Mouse (Mus musculus): ENCODE data around the gene Spin4. TPM values are rescaled to one million over a fixed set of nuclear protein-coding genes. Genes with fewer than 3 reads are reported as not detected.

Spin4 gene
- 4.3 and 5.6 TPM in 2 replicates for polyA plus RNA-seq (2015; fragmentation: Nextera tagmentation; extraction: Ambion mirVana)

DNA sequence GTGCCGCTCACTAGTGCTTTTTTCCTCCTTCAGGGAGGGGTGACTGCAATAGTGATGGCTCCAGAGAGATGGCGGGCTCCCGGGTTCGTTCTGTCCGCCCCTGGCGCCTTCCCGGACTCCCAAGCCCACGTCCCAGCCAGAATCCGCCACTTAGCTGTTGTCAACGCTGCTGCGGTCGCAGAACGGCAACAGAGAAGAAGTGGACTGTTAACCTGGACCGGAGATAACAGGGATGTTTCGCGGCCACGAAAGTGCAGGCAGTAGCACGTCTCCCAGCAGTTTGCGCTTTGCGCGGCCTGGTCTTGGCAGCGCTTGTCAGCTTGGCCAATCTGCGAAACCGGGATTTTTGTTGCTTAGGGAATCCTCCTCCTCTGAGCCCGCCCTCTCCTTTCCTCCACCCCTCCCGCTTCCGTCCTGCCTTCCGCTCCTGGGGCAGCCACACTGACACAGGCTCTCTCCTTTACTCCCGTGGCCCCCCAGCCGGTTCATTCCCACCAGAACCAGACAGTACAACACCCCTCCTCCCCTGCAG, at the start of gene Spin4:
Gene Spin4 (minus strand): TSS at position 322 of the 532 bp plus-strand sequence.
- WGBS, result 19% methylated on average over 30 of the region's 30 CpGs

DNA sequence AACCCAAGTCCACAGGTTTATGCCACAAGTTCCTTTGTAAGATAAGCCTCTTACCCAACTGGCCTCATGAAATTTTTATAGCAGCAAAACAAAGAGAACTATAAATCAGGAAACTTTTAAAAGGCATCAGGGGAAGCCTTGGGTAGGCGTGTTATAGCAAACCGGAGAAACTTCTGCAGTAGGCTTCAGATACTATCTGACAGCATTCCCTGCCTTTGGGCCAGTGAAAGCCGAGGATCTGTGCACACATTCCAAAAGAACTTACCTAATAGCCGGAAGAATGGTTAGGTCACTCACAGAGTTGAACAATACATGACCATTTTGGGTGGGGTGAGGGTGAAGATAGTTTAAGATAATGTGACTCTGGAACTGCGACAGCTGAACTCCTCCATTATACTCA, 1.4 kb upstream of the Spin4 start:
- Histone ChIP-seq H3K27me3 (replicated peaks; ENCODE audit: control insufficient read depth, insufficient read depth, low read length) (no peaks in the 10 kb centered on the region), H3K4me1 (replicated peaks; ENCODE audit: control insufficient read depth, insufficient read depth, low read length) (0 out of 2 replicates have a peak, but pooled peaks cover 2% of the 10 kb centered on the region), H3K9ac (replicated peaks; ENCODE audit: low read depth, low read length) (no peak overlapping the region), H3K9me3 (ENCODE audit: control insufficient read depth, low read length) (no peaks in the 10 kb centered on the region), H3K27ac (ENCODE audit: low read length) (no peak overlapping the region), H3K4me2 (ENCODE audit: low read length) (no peak overlapping the region), H3K36me3 (ENCODE audit: control insufficient read depth, insufficient read depth) (no peaks in the 10 kb centered on the region), H3K4me3 (replicated peaks; ENCODE audit: low read length) (no peak overlapping the region)
- ATAC-seq, result no peak
- WGBS, result 66% methylated on average over 5 of the region's 5 CpGs

More for the DNA sequence above, at the start of gene Spin4:
- Histone ChIP-seq H3K36me3 (ENCODE audit: control insufficient read depth, insufficient read depth) (no peaks in the 10 kb centered on the region), H3K4me2 (ENCODE audit: low read length) (peak within 1 kb of the TSS; percentile 59), H3K27me3 (replicated peaks; ENCODE audit: control insufficient read depth, insufficient read depth, low read length) (no peaks in the 10 kb centered on the region), H3K4me1 (replicated peaks; ENCODE audit: control insufficient read depth, insufficient read depth, low read length) (0 out of 2 replicates have a peak, but pooled peaks cover 2% of the 10 kb centered on the region), H3K9ac (replicated peaks; ENCODE audit: low read depth, low read length) (peak within 1 kb of the TSS; percentile 55), H3K4me3 (replicated peaks; ENCODE audit: low read length) (peak within 1 kb of the TSS; percentile 48), H3K27ac (ENCODE audit: low read length) (peak within 1 kb of the TSS; percentile 79), H3K9me3 (ENCODE audit: control insufficient read depth, low read length) (no peaks in the 10 kb centered on the region)
- peak; percentile 95 for ATAC-seq

DNA sequence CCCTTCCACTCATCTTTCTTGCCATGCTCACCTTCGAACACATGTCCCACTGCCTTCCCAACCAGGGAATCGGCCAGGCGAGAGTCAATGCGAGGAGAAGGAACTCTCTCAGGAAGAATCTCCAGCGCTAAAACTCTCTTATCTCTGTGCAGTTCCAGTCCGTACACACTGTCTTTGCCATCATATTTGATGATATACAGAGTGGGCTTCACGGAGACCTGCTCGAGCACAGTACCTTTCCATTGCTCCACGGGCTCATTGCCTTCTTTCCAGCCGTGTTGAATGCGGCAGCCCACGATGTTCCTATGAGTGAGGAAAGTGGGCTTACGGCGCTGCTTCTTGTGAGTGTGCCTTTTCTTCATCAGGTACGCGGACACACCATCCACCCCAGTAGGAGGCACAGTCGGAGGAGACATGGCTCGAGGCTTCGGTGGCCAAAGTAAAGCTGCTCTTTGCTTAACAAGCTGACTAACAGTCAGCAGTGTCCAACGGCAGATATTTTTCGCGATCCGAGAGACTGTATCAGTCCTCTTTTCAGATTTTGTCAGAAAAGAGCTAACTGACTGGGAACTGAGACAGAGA, 612 bp downstream of the Spin4 start:
- Histone ChIP-seq H3K27ac (ENCODE audit: low read length) (peak overlapping the region; percentile 79), H3K4me2 (ENCODE audit: low read length) (peak overlapping the region; percentile 59), H3K9me3 (ENCODE audit: control insufficient read depth, low read length) (no peaks in the 10 kb centered on the region), H3K9ac (replicated peaks; ENCODE audit: low read depth, low read length) (peak overlapping the region; percentile 55), H3K36me3 (ENCODE audit: control insufficient read depth, insufficient read depth) (no peaks in the 10 kb centered on the region), H3K27me3 (replicated peaks; ENCODE audit: control insufficient read depth, insufficient read depth, low read length) (no peaks in the 10 kb centered on the region), H3K4me1 (replicated peaks; ENCODE audit: control insufficient read depth, insufficient read depth, low read length) (0 out of 2 replicates have a peak, but pooled peaks cover 2% of the 10 kb centered on the region), H3K4me3 (replicated peaks; ENCODE audit: low read length) (peak overlapping the region; percentile 48)
- 21% methylated on average over 23 of the region's 23 CpGs for WGBS
- ATAC-seq, result peak; percentile 55

DNA sequence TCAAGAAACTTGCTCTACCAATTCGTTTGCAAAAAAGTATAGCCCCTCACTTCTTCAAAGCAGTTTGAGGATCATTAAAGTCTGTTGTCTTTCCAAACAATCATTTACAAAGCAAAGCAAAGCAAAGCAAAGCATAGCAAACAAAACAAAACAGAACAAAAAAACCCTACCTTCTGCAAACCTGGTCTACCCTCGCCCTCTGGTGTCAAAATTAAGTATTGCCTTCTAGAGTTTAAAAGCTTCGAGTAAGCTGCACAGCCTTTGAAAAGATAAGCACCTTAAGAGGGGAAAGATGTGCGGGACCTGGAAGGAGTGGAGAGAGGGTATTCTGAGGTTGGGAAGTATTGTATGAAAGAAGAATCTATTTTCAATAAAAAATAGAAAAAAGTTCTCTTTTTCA, 14.4 kb downstream of the Spin4 start:
- 14% methylated on average over 4 of the region's 4 CpGs for WGBS
- ATAC-seq, result no peak
- Histone ChIP-seq H3K27ac (ENCODE audit: low read length) (no peak overlapping the region), H3K9me3 (ENCODE audit: control insufficient read depth, low read length) (no peaks in the 10 kb centered on the region), H3K4me1 (replicated peaks; ENCODE audit: control insufficient read depth, insufficient read depth, low read length) (no peaks in the 10 kb centered on the region), H3K36me3 (ENCODE audit: control insufficient read depth, insufficient read depth) (no peaks in the 10 kb centered on the region), H3K4me3 (replicated peaks; ENCODE audit: low read length) (no peak overlapping the region), H3K9ac (replicated peaks; ENCODE audit: low read depth, low read length) (no peak overlapping the region), H3K4me2 (ENCODE audit: low read length) (no peak overlapping the region), H3K27me3 (replicated peaks; ENCODE audit: control insufficient read depth, insufficient read depth, low read length) (no peaks in the 10 kb centered on the region)

DNA sequence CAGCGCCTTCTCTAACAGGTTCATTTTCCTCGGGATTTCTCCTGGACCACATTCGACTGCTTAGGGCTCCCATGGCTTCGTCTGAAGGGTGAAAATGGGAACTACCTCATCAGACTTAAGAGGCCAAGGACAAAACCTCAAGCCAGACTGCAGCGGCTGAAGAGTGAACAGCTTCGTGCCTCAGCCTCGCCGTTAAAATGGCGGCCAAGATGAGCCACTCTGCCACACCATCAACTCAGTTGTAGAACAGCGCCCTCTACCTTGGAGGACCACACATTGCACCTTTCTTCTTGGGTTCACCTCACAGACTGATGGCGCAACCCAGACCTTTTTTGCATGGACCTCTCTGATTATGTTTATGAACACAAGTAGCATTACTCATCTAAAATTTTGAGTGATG, 27.6 kb downstream of the Spin4 start:
- Histone ChIP-seq H3K9ac (replicated peaks; ENCODE audit: low read depth, low read length) (no peak overlapping the region), H3K27me3 (replicated peaks; ENCODE audit: control insufficient read depth, insufficient read depth, low read length) (no peaks in the 10 kb centered on the region), H3K27ac (ENCODE audit: low read length) (no peak overlapping the region), H3K36me3 (ENCODE audit: control insufficient read depth, insufficient read depth) (no peaks in the 10 kb centered on the region), H3K4me1 (replicated peaks; ENCODE audit: control insufficient read depth, insufficient read depth, low read length) (no peaks in the 10 kb centered on the region), H3K4me3 (replicated peaks; ENCODE audit: low read length) (no peak overlapping the region), H3K9me3 (ENCODE audit: control insufficient read depth, low read length) (no peaks in the 10 kb centered on the region), H3K4me2 (ENCODE audit: low read length) (no peak overlapping the region)
- 96% methylated on average over 11 of the region's 11 CpGs for WGBS
- ATAC-seq, result no peak

DNA sequence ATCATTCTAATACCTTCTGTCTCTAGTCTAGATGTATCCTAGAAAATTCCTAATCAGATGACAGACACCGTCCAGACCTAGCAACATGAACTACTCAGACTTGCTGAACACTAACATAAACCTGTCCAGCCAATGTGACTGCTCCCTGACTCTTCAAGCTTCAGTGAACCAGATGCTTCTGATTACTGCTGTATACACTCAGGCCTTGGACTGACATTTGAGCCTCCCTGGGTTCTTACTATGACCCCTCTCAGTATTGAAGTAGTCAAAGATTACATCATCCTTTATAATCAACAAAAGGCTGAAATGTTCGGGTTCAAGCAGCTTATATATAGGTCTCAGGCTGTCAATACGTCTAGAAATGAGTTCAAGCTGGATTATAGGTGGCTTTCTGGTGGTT, 32.4 kb downstream of the Spin4 start:
- 33% methylated on average over 3 of the region's 3 CpGs for WGBS
- H3K4me1 ChIP-seq (replicated peaks; ENCODE audit: control insufficient read depth, insufficient read depth, low read length), result no peaks in the 10 kb centered on the region

DNA sequence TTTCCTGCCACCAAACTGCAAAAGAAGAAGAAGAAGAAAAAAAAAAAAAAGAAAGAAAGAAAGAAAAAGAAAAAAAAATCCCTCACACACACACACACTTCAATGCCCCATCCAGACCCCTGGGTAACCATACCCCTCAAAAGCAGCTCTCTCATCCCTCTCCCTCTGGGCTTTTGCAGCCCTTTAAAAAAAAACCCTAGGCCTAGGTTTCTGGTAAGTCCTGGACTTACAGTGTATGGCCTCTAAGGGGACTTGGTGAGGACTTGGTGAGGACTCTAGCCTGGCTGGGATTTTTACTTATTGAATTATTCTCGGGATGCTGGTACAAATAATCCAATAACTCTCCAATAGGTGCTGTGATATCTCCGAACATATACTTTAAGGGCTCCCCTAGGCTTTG, 35.6 kb downstream of the Spin4 start:
- peak overlapping the region; percentile 60 for H3K4me2 ChIP-seq (ENCODE audit: low read length)
- WGBS, result 82% methylated on average over 2 of the region's 2 CpGs
- H3K27me3 ChIP-seq (replicated peaks; ENCODE audit: control insufficient read depth, insufficient read depth, low read length), result no peaks in the 10 kb centered on the region; the same call in 1 of the 2 replicates
- peak overlapping the region; percentile 43 for H3K4me3 ChIP-seq (replicated peaks; ENCODE audit: low read length)
- no peak overlapping the region for H3K27ac ChIP-seq (ENCODE audit: low read length)
- H3K4me1 ChIP-seq (replicated peaks; ENCODE audit: control insufficient read depth, insufficient read depth, low read length), result no peaks in the 10 kb centered on the region
- peak overlapping the region; percentile 64 for H3K9ac ChIP-seq (replicated peaks; ENCODE audit: low read depth, low read length)
- H3K36me3 ChIP-seq (ENCODE audit: control insufficient read depth, insufficient read depth), result no peaks in the 10 kb centered on the region
- ATAC-seq, result 0 out of 2 replicates have a peak, but pooled peaks have one; percentile 20
- H3K9me3 ChIP-seq (ENCODE audit: control insufficient read depth, low read length), result no peaks in the 10 kb centered on the region

More for the DNA sequence above, 32.4 kb downstream of the Spin4 start:
- Histone ChIP-seq H3K4me2 (ENCODE audit: low read length) (no peak overlapping the region), H3K36me3 (ENCODE audit: control insufficient read depth, insufficient read depth) (no peaks in the 10 kb centered on the region), H3K9ac (replicated peaks; ENCODE audit: low read depth, low read length) (no peak overlapping the region), H3K27me3 (replicated peaks; ENCODE audit: control insufficient read depth, insufficient read depth, low read length) (no peaks in the 10 kb centered on the region; the same call in 1 of the 2 replicates), H3K27ac (ENCODE audit: low read length) (no peak overlapping the region), H3K9me3 (ENCODE audit: control insufficient read depth, low read length) (no peaks in the 10 kb centered on the region), H3K4me3 (replicated peaks; ENCODE audit: low read length) (no peak overlapping the region)
- no peak for ATAC-seq

DNA sequence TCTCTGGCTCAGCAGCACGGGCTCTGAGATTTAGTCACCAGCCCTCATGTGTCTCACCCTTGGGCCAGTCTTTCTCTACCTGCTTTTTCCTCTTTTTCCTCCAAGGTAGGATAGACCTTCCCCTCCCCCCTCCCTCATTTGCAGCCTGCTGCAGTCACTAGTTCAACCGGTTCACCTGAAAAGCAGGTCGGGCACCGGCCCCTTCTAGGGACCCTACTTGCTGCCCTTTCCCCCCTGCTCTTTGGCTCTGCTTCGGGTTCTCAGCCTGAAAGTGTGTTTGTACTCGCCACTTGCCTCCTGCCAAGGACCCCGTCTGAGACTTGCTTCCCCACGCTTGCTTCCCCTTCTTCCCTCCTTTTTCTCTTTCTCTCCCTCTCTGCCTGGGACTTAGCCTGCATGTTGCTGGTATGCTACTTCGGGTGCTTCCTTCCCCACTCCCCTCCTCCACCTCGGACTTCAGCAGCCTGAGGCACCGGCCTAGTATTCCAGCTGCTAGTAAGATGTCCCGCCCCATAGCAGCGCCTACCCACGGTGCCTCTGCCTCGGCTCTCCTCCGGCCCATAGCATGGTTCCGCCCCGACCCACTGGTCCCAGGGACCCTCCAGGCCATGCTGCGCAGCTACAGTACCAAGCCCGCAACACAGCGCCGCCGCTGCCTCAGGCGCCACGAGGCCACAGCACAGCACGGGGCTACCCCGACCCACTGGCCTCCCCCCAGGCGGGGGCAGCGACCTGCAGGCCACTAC, 36.2 kb downstream of the Spin4 start:
- Histone ChIP-seq H3K4me2 (ENCODE audit: low read length) (peak overlapping the region; percentile 60), H3K4me1 (replicated peaks; ENCODE audit: control insufficient read depth, insufficient read depth, low read length) (no peaks in the 10 kb centered on the region), H3K36me3 (ENCODE audit: control insufficient read depth, insufficient read depth) (no peaks in the 10 kb centered on the region), H3K9me3 (ENCODE audit: control insufficient read depth, low read length) (no peaks in the 10 kb centered on the region), H3K27ac (ENCODE audit: low read length) (no peak overlapping the region), H3K9ac (replicated peaks; ENCODE audit: low read depth, low read length) (peak overlapping the region; percentile 64), H3K4me3 (replicated peaks; ENCODE audit: low read length) (peak overlapping the region; percentile 43), H3K27me3 (replicated peaks; ENCODE audit: control insufficient read depth, insufficient read depth, low read length) (no peaks in the 10 kb centered on the region; the same call in 1 of the 2 replicates)
- ATAC-seq, result peak; percentile 94
- 18% methylated on average over 29 of the region's 29 CpGs for WGBS

Measured in forebrain, embryonic 16.5 days (tissue).